Mouse (Mus musculus) embryonic facial prominence, embryonic 10.5 days (tissue): Measurements from ENCODE around the gene Cutc. TPM values are rescaled to one million over a fixed set of nuclear protein-coding genes. Genes with fewer than 3 reads are reported as not detected.

Experiments
- DNase-seq: peaks from one replicate; pipeline ENCODE4 v3.0.0-alpha.2; 2017; ENCODE audit warnings: low spot score
- H3K27ac ChIP-seq: fragments of 300-500 bp; sonication (generic); replicated peaks from 2 replicates; pipeline ENCODE4 v1.5.1; 2016; ENCODE audit warnings: mild to moderate bottlenecking
- H3K27me3 ChIP-seq: fragments of 300-500 bp; sonication (generic); replicated peaks from 2 replicates; pipeline ENCODE4 v1.6.1; 2016; ENCODE audit warnings: low read depth, mild to moderate bottlenecking; ENCODE audit not compliant: poor library complexity, severe bottlenecking
- H3K36me3 ChIP-seq: fragments of 300-500 bp; sonication (generic); replicated peaks from 2 replicates; pipeline ENCODE4 v1.6.1; 2016; ENCODE audit warnings: mild to moderate bottlenecking, moderate library complexity
- H3K4me1 ChIP-seq: fragments of 300-500 bp; sonication (generic); 2 replicates; pipeline ENCODE4 v1.6.1; 2016
- H3K4me3 ChIP-seq: fragments of 300-500 bp; sonication (generic); 2 replicates; pipeline ENCODE4 v1.5.1; 2016; ENCODE audit warnings: mild to moderate bottlenecking, moderate library complexity
- H3K9me3 ChIP-seq: fragments of 300-500 bp; sonication (generic); 2 replicates; pipeline ENCODE4 v1.6.1; 2016; ENCODE audit warnings: mild to moderate bottlenecking
- WGBS: fragments of 180-500 bp; shearing (Covaris S2); methylation state at CpG from one replicate; pipeline ENCODE4 v1.1.7; 2016; 5-methylcytosine and 5-hydroxymethylcytosine counted together
- polyA plus RNA-seq: library from polyadenylated mRNA; unstranded; fragments of >200 nt; fragmentation: Nextera tagmentation; extraction: Ambion mirVana; gene quantifications from 2 replicates; pipeline ENCODE4 v1.2.1, GENCODE M21; 2016

The Cutc gene
- polyA plus RNA-seq, 1 experiment from 2014 or later: 14.4 TPM

GRCm38 (mm10) chr19:43761543-43762256 lies 8.9 kb downstream of the Cutc start:
- H3K36me3 ChIP-seq: no peaks in the 10 kb centered on the region
- no peaks in the 10 kb centered on the region for H3K4me1 ChIP-seq
- H3K9me3 ChIP-seq: no peaks in the 10 kb centered on the region
- DNase-seq: no peak
- no peak overlapping the region for H3K4me3 ChIP-seq
- no peak overlapping the region for H3K27ac ChIP-seq
- H3K27me3 ChIP-seq: no peaks in the 10 kb centered on the region

GRCm38 (mm10) chr19:43762410-43762809 lies 9.6 kb downstream of the Cutc start:
- H3K4me3 ChIP-seq: no peak overlapping the region
- H3K9me3 ChIP-seq: no peaks in the 10 kb centered on the region
- no peaks in the 10 kb centered on the region for H3K4me1 ChIP-seq
- WGBS: 79% methylated on average over 2 of the region's 2 CpGs
- H3K36me3 ChIP-seq: no peaks in the 10 kb centered on the region
- no peaks in the 10 kb centered on the region for H3K27me3 ChIP-seq
- no peak for DNase-seq
- H3K27ac ChIP-seq: no peak overlapping the region

- Histone ChIP-seq H3K27me3 (no peaks in the 10 kb centered on the region), H3K36me3 (no peaks in the 10 kb centered on the region), H3K4me3 (no peak overlapping the region), H3K9me3 (no peaks in the 10 kb centered on the region), H3K27ac (no peak overlapping the region), H3K4me1 (no peaks in the 10 kb centered on the region)
- 86% methylated on average over 5 of the region's 5 CpGs for WGBS
- DNase-seq: no peak
These were observed 13.7 kb downstream of the Cutc start for GRCm38 (mm10) chr19:43766451-43766850.

- no peak overlapping the region for H3K27ac ChIP-seq
- no peaks in the 10 kb centered on the region for H3K4me1 ChIP-seq
- DNase-seq: no peak
- H3K9me3 ChIP-seq: no peaks in the 10 kb centered on the region
- no peaks in the 10 kb centered on the region for H3K27me3 ChIP-seq
- WGBS: 88% methylated on average over 9 of the region's 9 CpGs
- no peaks in the 10 kb centered on the region for H3K36me3 ChIP-seq
- H3K4me3 ChIP-seq: no peak overlapping the region
These were observed 14.9 kb downstream of the Cutc start for GRCm38 (mm10) chr19:43767549-43768322.

GRCm38 (mm10) chr19:43769366-43769960 lies 16.7 kb downstream of the Cutc start:
- WGBS: 82% methylated on average over 5 of the region's 5 CpGs
- Histone ChIP-seq H3K4me3 (no peak overlapping the region), H3K27me3 (no peaks in the 10 kb centered on the region), H3K4me1 (no peaks in the 10 kb centered on the region), H3K36me3 (no peaks in the 10 kb centered on the region), H3K27ac (no peak overlapping the region), H3K9me3 (no peaks in the 10 kb centered on the region)
- DNase-seq: no peak

GRCm38 (mm10) chr19:43770584-43770983 lies 17.8 kb downstream of the Cutc start:
- WGBS: 91% methylated on average over 4 of the region's 4 CpGs
- Histone ChIP-seq H3K27me3 (no peaks in the 10 kb centered on the region), H3K36me3 (no peaks in the 10 kb centered on the region), H3K4me3 (no peak overlapping the region), H3K27ac (no peak overlapping the region), H3K9me3 (no peaks in the 10 kb centered on the region), H3K4me1 (no peaks in the 10 kb centered on the region)
- DNase-seq: no peak

GRCm38 (mm10) chr19:43771499-43771969 lies 18.7 kb downstream of the Cutc start:
- 90% methylated on average over 5 of the region's 5 CpGs for WGBS
- no peak overlapping the region for H3K4me3 ChIP-seq
- no peaks in the 10 kb centered on the region for H3K36me3 ChIP-seq
- no peaks in the 10 kb centered on the region for H3K4me1 ChIP-seq
- H3K27ac ChIP-seq: no peak overlapping the region
- H3K27me3 ChIP-seq: no peaks in the 10 kb centered on the region
- H3K9me3 ChIP-seq: no peaks in the 10 kb centered on the region
- no peak for DNase-seq

- DNase-seq: no peak
- H3K36me3 ChIP-seq: no peaks in the 10 kb centered on the region
- H3K4me1 ChIP-seq: no peaks in the 10 kb centered on the region
- H3K27ac ChIP-seq: no peak overlapping the region
- WGBS: 66% methylated on average over 6 of the region's 6 CpGs
- H3K9me3 ChIP-seq: no peaks in the 10 kb centered on the region
- no peak overlapping the region for H3K4me3 ChIP-seq
- H3K27me3 ChIP-seq: no peaks in the 10 kb centered on the region
These were observed 19.5 kb downstream of the Cutc start for GRCm38 (mm10) chr19:43772311-43772710.

- Histone ChIP-seq H3K4me3 (no peak overlapping the region), H3K27ac (no peak overlapping the region), H3K9me3 (no peaks in the 10 kb centered on the region), H3K4me1 (no peaks in the 10 kb centered on the region), H3K27me3 (no peaks in the 10 kb centered on the region), H3K36me3 (no peaks in the 10 kb centered on the region)
- DNase-seq: no peak
- 77% methylated on average over 10 of the region's 10 CpGs for WGBS
These were observed 22.6 kb downstream of the Cutc start for GRCm38 (mm10) chr19:43775433-43775832.

- H3K4me3 ChIP-seq: no peak overlapping the region
- H3K36me3 ChIP-seq: no peaks in the 10 kb centered on the region
- DNase-seq: no peak
- H3K9me3 ChIP-seq: no peaks in the 10 kb centered on the region
- no peak overlapping the region for H3K27ac ChIP-seq
- 84% methylated on average over 4 of the region's 4 CpGs for WGBS
- no peaks in the 10 kb centered on the region for H3K27me3 ChIP-seq
- no peaks in the 10 kb centered on the region for H3K4me1 ChIP-seq
These were observed 23.8 kb downstream of the Cutc start for GRCm38 (mm10) chr19:43776561-43776960.

- WGBS: 73% methylated on average over 2 of the region's 2 CpGs
- H3K9me3 ChIP-seq: no peaks in the 10 kb centered on the region
- no peaks in the 10 kb centered on the region for H3K27me3 ChIP-seq
These were observed 24.5 kb downstream of the Cutc start for GRCm38 (mm10) chr19:43777308-43777707.

GRCm38 (mm10) chr19:43780391-43780790 lies 27.6 kb downstream of the Cutc start:
- Histone ChIP-seq H3K9me3 (no peaks in the 10 kb centered on the region), H3K4me1 (no peaks in the 10 kb centered on the region), H3K27ac (no peak overlapping the region), H3K27me3 (no peaks in the 10 kb centered on the region), H3K36me3 (no peaks in the 10 kb centered on the region), H3K4me3 (no peak overlapping the region)
- DNase-seq: no peak
- WGBS: 86% methylated on average over 5 of the region's 5 CpGs

More at GRCm38 (mm10) chr19:43777308-43777707, 24.5 kb downstream of the Cutc start:
- Histone ChIP-seq H3K4me3 (no peak overlapping the region), H3K36me3 (no peaks in the 10 kb centered on the region), H3K4me1 (no peaks in the 10 kb centered on the region), H3K27ac (no peak overlapping the region)
- no peak for DNase-seq

GRCm38 (mm10) chr19:43781980-43782379 lies 29.2 kb downstream of the Cutc start, which contains the start of gene Abcc2:
TSS of gene Abcc2 (plus strand) at chr19:43782192.
- H3K4me1 ChIP-seq: no peaks in the 10 kb centered on the region
- H3K27ac ChIP-seq: no peak within 1 kb of the TSS
- H3K4me3 ChIP-seq: no peak within 1 kb of the TSS
- no peaks in the 10 kb centered on the region for H3K36me3 ChIP-seq
- H3K27me3 ChIP-seq: no peaks in the 10 kb centered on the region
- no peak for DNase-seq
- WGBS: 77% methylated on average over 3 of the region's 3 CpGs
- no peaks in the 10 kb centered on the region for H3K9me3 ChIP-seq
